Comparison of ENCODE assay signal across 12 mouse cellular contexts in the genomic region with DNA sequence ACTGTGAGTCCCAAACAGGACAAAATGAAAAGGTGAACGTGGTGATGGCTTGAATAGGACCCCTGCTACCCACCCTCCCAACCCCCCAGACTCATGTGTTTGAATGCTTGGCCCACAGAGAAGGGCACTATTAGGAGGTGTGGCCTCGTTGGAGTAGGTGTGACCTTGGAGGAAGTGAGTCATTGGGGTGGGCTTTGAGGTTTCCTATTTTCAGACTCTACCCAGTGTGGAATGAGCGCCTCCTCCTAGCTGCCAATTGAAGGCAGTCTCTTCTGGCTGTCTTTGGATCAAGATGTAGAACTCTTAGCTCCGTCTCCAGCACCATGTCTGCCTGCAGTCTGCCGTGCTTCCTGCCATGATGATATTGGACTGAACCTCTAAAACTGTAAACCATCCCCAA.
DNase-seq lines count a peak whose midpoint lies in the region; ATAC-seq lines count a peak whose summit lies in the region.
"Had no signal": no experiment of that assay in that cellular context is flagged by ENCODE, and none has a peak within 500 bp of the region (broad histone marks: within the 10 kb centered on the region; RNA-seq: fewer than 3 reads in every experiment).

No protein-coding gene starts in this region.

- peak; percentile 40; the same call in 1 of the 2 replicates for ATAC-seq in limb, embryonic 11.5 days (ENCODE audit: insufficient number of reproducible peaks, low FRiP score, low TSS enrichment, low read depth)
- peak; percentile 65 for ATAC-seq in monocyte, adult 5-6 weeks (replicated peaks; ENCODE audit: insufficient number of reproducible peaks, low FRiP score, low TSS enrichment, poor library complexity, severe bottlenecking)
- ATAC-seq in hindbrain, embryonic 16.5 days = no peak
- ATAC-seq: forebrain, embryonic 13.5 days had no signal

- peak; percentile 39 to 58 for DNase-seq in spleen, postnatal 36 days (ENCODE audit: low spot score in 2 of 2)
- DNase-seq in spleen, postnatal 10 days (ENCODE audit: low spot score in 2 of 2) = no peak
- DNase-seq in T-cell, adult 2 months (ENCODE audit: low spot score) = peak; percentile 72
- no peak for DNase-seq in limb, embryonic 11.5 days (ENCODE audit: low spot score)
- DNase-seq in adrenal gland, adult 8-10 months = no peak
- no peak for DNase-seq in kidney, adult 8-10 months
- DNase-seq: midbrain, embryonic 14.5 days had no signal

- WGBS in limb, embryonic 11.5 days = 73% methylated on average over 5 of the region's 5 CpGs
- WGBS in hindbrain, embryonic 16.5 days = 78% methylated on average over 5 of the region's 5 CpGs

- H3K4me2 ChIP-seq in limb, embryonic 11.5 days (ENCODE audit: low read depth, severe bottlenecking) = no peak overlapping the region
- no peak overlapping the region for H3K4me2 ChIP-seq in hindbrain, embryonic 16.5 days (ENCODE audit: low read length)
- H3K4me2 ChIP-seq: forebrain, embryonic 13.5 days; hindbrain, embryonic 12.5 days had no signal

- no peaks in the 10 kb centered on the region for H3K27me3 ChIP-seq in limb, embryonic 11.5 days (ENCODE audit: control insufficient read depth, insufficient read depth, low read length)
- no peaks in the 10 kb centered on the region for H3K27me3 ChIP-seq in hindbrain, embryonic 16.5 days (replicated peaks; ENCODE audit: control insufficient read depth, insufficient read depth, low read length)
- H3K27me3 ChIP-seq: forebrain, embryonic 13.5 days; hindbrain, embryonic 12.5 days had no signal

- peaks cover 4% of the 10 kb centered on the region; the same call in 1 of the 2 replicates for H3K4me1 ChIP-seq in limb, embryonic 11.5 days (ENCODE audit: control insufficient read depth, insufficient read depth, low read length)
- H3K4me1 ChIP-seq in hindbrain, embryonic 16.5 days (ENCODE audit: control insufficient read depth, insufficient read depth, low read depth, low read length) = no peaks in the 10 kb centered on the region
- H3K4me1 ChIP-seq: forebrain, embryonic 13.5 days; hindbrain, embryonic 12.5 days had no signal

- peak overlapping the region; percentile 65; the same call in 1 of the 2 replicates for H3K27ac ChIP-seq in limb, embryonic 11.5 days (replicated peaks; ENCODE audit: low read depth, low read length)
- no peak overlapping the region for H3K27ac ChIP-seq in hindbrain, embryonic 16.5 days (ENCODE audit: low read depth, low read length)
- H3K27ac ChIP-seq: forebrain, embryonic 13.5 days; kidney, postnatal 0 days had no signal

- no peak overlapping the region for H3K4me3 ChIP-seq in limb, embryonic 11.5 days (ENCODE audit: low read depth, low read length)
- no peak overlapping the region for H3K4me3 ChIP-seq in hindbrain, embryonic 16.5 days (ENCODE audit: low read length)
- H3K4me3 ChIP-seq: forebrain, embryonic 13.5 days; hindbrain, embryonic 12.5 days had no signal

- H3K9me3 ChIP-seq in limb, embryonic 11.5 days (ENCODE audit: control insufficient read depth, low read length) = no peaks in the 10 kb centered on the region
- no peaks in the 10 kb centered on the region for H3K9me3 ChIP-seq in hindbrain, embryonic 16.5 days (ENCODE audit: control insufficient read depth, low read length)
- H3K9me3 ChIP-seq: forebrain, embryonic 13.5 days; hindbrain, embryonic 12.5 days had no signal

- no peak overlapping the region for H3K9ac ChIP-seq in limb, embryonic 11.5 days (ENCODE audit: low read length)
- H3K9ac ChIP-seq in hindbrain, embryonic 16.5 days (ENCODE audit: low read depth, low read length) = no peak overlapping the region
- H3K9ac ChIP-seq: forebrain, embryonic 13.5 days; hindbrain, embryonic 12.5 days had no signal

- H3K36me3 ChIP-seq in limb, embryonic 11.5 days (ENCODE audit: control insufficient read depth, insufficient read depth, low read length) = no peaks in the 10 kb centered on the region
- H3K36me3 ChIP-seq in hindbrain, embryonic 16.5 days (ENCODE audit: control insufficient read depth, insufficient read depth, low read length) = no peaks in the 10 kb centered on the region
- H3K36me3 ChIP-seq: hindbrain, embryonic 12.5 days had no signal

Comparison
In these comparisons a context has a peak if more than half of its experiments do, and no peak if none do; other contexts are left out.
1. DNase-seq: peak in spleen, postnatal 36 days (2 of 2) and T-cell, adult 2 months (single experiment); none in spleen, postnatal 10 days (0 of 2), limb, embryonic 11.5 days (single experiment), adrenal gland, adult 8-10 months (single experiment) and kidney, adult 8-10 months (0 of 2).